Mouse (Mus musculus) E14TG2a.4 (cell line): Measurements from ENCODE around the gene Atat1.

Experiments
- CTCF ChIP-seq: conservative IDR thresholded peaks from 2 replicates; pipeline ENCODE4 v1.5.1; 2014; ENCODE audit warnings: low read length
- NANOG ChIP-seq: IDR thresholded peaks from 2 replicates; pipeline ENCODE4 v1.6.1; 2014; ENCODE audit warnings: borderline replicate concordance, low read length, mixed read lengths
- POU5F1 ChIP-seq: IDR thresholded peaks from 2 replicates; pipeline ENCODE4 v1.6.1; 2014; ENCODE audit warnings: low read length, borderline replicate concordance

GRCm38 (mm10) chr17:35887725-35888124 is 22.1 kb downstream of the Atat1 start:
- TF ChIP-seq CTCF (no peak), NANOG (no peak), POU5F1 (no peak)
